Mouse (Mus musculus): Measurements from ENCODE around the gene Mast4. TPM values are rescaled to one million over a fixed set of nuclear protein-coding genes. Genes with fewer than 3 reads are reported as not detected.

Mast4 gene
- total and polyA plus RNA-seq, 3 experiments = 0.99 to 7.4 (median 6.1) TPM

GRCm38 (mm10) chr13:102918616-102919015, 415.7 kb downstream of the Mast4 start:
- Histone ChIP-seq H3K36me3 (replicated peaks in 1 of 2; ENCODE audit: control insufficient read depth in 1 of 2, insufficient read depth in 1 of 2, low read length in 1 of 2) (no peaks in the 10 kb centered on the region), H3K79me2 (replicated peaks; ENCODE audit: control insufficient read depth, extremely low read depth, insufficient read depth, poor library complexity, severe bottlenecking) (no peaks in the 10 kb centered on the region), H3K27ac (ENCODE audit: insufficient read depth, low read depth) (no peak overlapping the region), H3K27me3 (replicated peaks) (no peaks in the 10 kb centered on the region), H3K4me1 (ENCODE audit: control insufficient read depth in 1 of 2, insufficient read depth in 2 of 2) (peaks cover 11% of the 10 kb centered on the region in 2 experiments), H3K4me2 (ENCODE audit: insufficient read depth, low read depth, poor library complexity, severe bottlenecking) (no peak overlapping the region), H3K4me3 (replicated peaks in 1 of 3; ENCODE audit: low read depth in 2 of 3, low read length in 2 of 3, poor library complexity in 1 of 3) (no peak overlapping the region), H3K9me3 (replicated peaks; ENCODE audit: low read length) (no peaks in the 10 kb centered on the region), H3K9ac (ENCODE audit: insufficient read depth, low read depth) (no peak overlapping the region)
- DNase-seq (ENCODE audit: extremely low read depth) = no peak
- dilution Hi-C loops (cut with MboI; ENCODE audit: extremely low pct_ligation_motif_present, extremely low pct_unique_long_range_greater_than_20kb, low sequenced_read_pairs) (no loop called here), in situ Hi-C loops (cut with MboI; ENCODE audit: low pct_ligation_motif_present, low pct_unique_long_range_greater_than_20kb, low sequenced_read_pairs) (no loop called here)
- TF ChIP-seq EP300 (IDR thresholded peaks at IDR 0.05; ENCODE audit: low read length) = no peak
- TF ChIP-seq ZNF384 (IDR thresholded peaks at IDR 0.05; ENCODE audit: low read depth, low read length) = no peak
- TF ChIP-seq ETS1 (conservative IDR thresholded peaks at IDR 0.05; ENCODE audit: low read depth, low read length) = no peak
- TF ChIP-seq POLR2AphosphoS2 (IDR thresholded peaks at IDR 0.05; ENCODE audit: low read depth, low read length) = no peak
- no peak for TF ChIP-seq KAT2A (IDR thresholded peaks at IDR 0.05; ENCODE audit: insufficient replicate concordance, low read length)

GRCm38 (mm10) chr13:102915341-102915740, 419.0 kb downstream of the Mast4 start:
- H3K36me3 ChIP-seq (replicated peaks in 1 of 2; ENCODE audit: control insufficient read depth in 1 of 2, insufficient read depth in 1 of 2, low read length in 1 of 2) = no peaks in the 10 kb centered on the region
- H3K27ac ChIP-seq (ENCODE audit: insufficient read depth, low read depth) = peak overlapping the region; percentile 29; the same call in 1 of the 2 replicates
- no peak for DNase-seq (ENCODE audit: extremely low read depth)
- H3K4me2 ChIP-seq (ENCODE audit: insufficient read depth, low read depth, poor library complexity, severe bottlenecking) = peak overlapping the region; percentile 16; the same call in 1 of the 2 replicates
- no peaks in the 10 kb centered on the region for H3K9me3 ChIP-seq (replicated peaks; ENCODE audit: low read length)
- H3K4me3 ChIP-seq (replicated peaks in 1 of 3; ENCODE audit: low read depth in 2 of 3, low read length in 2 of 3, poor library complexity in 1 of 3) = no peak overlapping the region
- no peak for TF ChIP-seq ZNF384 (IDR thresholded peaks at IDR 0.05; ENCODE audit: low read depth, low read length)
- TF ChIP-seq SMC3 (IDR thresholded peaks at IDR 0.05; ENCODE audit: low read depth, low read length) = peak; percentile 54
- TF ChIP-seq ETS1 (conservative IDR thresholded peaks at IDR 0.05; ENCODE audit: low read depth, low read length) = no peak
- TF ChIP-seq CTCF (conservative IDR thresholded peaks at IDR 0.05 in 1 of 2, IDR thresholded peaks at IDR 0.05 in 1 of 2; ENCODE audit: low read depth in 2 of 2, low read length in 2 of 2) = peak in 1 of 2 experiments; percentile 56; a peak in 2 of 4 replicates
- TF ChIP-seq BHLHE40 (IDR thresholded peaks at IDR 0.05; ENCODE audit: low read depth, low read length) = no peak
- TF ChIP-seq MEF2A (IDR thresholded peaks at IDR 0.05; ENCODE audit: borderline replicate concordance, low read depth, low read length) = no peak
- 0 out of 2 replicates have a peak, but pooled peaks have one; percentile 37 for TF ChIP-seq IRF4 (IDR thresholded peaks at IDR 0.05; ENCODE audit: low read depth, low read length)
- TF ChIP-seq GABPA (IDR thresholded peaks at IDR 0.05; ENCODE audit: insufficient replicate concordance, low read depth, low read length) = no peak
- no peak for TF ChIP-seq PAX5 (IDR thresholded peaks at IDR 0.05; ENCODE audit: low read length)
- peak; percentile 56 for TF ChIP-seq RAD21 (IDR thresholded peaks at IDR 0.05; ENCODE audit: low read depth, low read length)
- no peaks in the 10 kb centered on the region for H3K79me2 ChIP-seq (replicated peaks; ENCODE audit: control insufficient read depth, extremely low read depth, insufficient read depth, poor library complexity, severe bottlenecking)
- dilution Hi-C loops (cut with MboI; ENCODE audit: extremely low pct_ligation_motif_present, extremely low pct_unique_long_range_greater_than_20kb, low sequenced_read_pairs) = no loop called here
- in situ Hi-C loops (cut with MboI; ENCODE audit: low pct_ligation_motif_present, low pct_unique_long_range_greater_than_20kb, low sequenced_read_pairs) = no loop called here
- H3K4me1 ChIP-seq (ENCODE audit: control insufficient read depth in 1 of 2, insufficient read depth in 2 of 2) = peaks cover 11% of the 10 kb centered on the region in 2 experiments
- H3K9ac ChIP-seq (ENCODE audit: insufficient read depth, low read depth) = peak overlapping the region; percentile 20; the same call in 1 of the 2 replicates
- no peaks in the 10 kb centered on the region for H3K27me3 ChIP-seq (replicated peaks)

- dilution Hi-C loops (cut with MboI; ENCODE audit: extremely low pct_ligation_motif_present, extremely low pct_unique_long_range_greater_than_20kb, low sequenced_read_pairs) = no loop called here
- H3K36me3 ChIP-seq (replicated peaks in 1 of 2; ENCODE audit: control insufficient read depth in 1 of 2, insufficient read depth in 1 of 2, low read length in 1 of 2) = no peaks in the 10 kb centered on the region
- H3K27me3 ChIP-seq (replicated peaks) = no peaks in the 10 kb centered on the region
- no peak overlapping the region for H3K4me3 ChIP-seq (replicated peaks in 1 of 3; ENCODE audit: low read depth in 2 of 3, low read length in 2 of 3, poor library complexity in 1 of 3)
- H3K9me3 ChIP-seq (replicated peaks; ENCODE audit: low read length) = peaks cover under 1% of the 10 kb centered on the region
- in situ Hi-C loops (cut with MboI; ENCODE audit: low pct_ligation_motif_present, low pct_unique_long_range_greater_than_20kb, low sequenced_read_pairs) = no loop called here
- DNase-seq (ENCODE audit: extremely low read depth) = no peak
- peak overlapping the region; percentile 20; the same call in 1 of the 2 replicates for H3K9ac ChIP-seq (ENCODE audit: insufficient read depth, low read depth)
- H3K27ac ChIP-seq (ENCODE audit: insufficient read depth, low read depth) = peak overlapping the region; percentile 29
- TF ChIP-seq MEF2A (IDR thresholded peaks at IDR 0.05; ENCODE audit: borderline replicate concordance, low read depth, low read length) (peak; percentile 68; the same call in 1 of the 2 replicates), ZMIZ1 (IDR thresholded peaks at IDR 0.05; ENCODE audit: low read depth, low read length) (0 out of 2 replicates have a peak, but pooled peaks have one; percentile 7), ZNF384 (IDR thresholded peaks at IDR 0.05; ENCODE audit: low read depth, low read length) (no peak), TCF12 (IDR thresholded peaks at IDR 0.05; ENCODE audit: low read depth, low read length) (peak; percentile 87), IRF4 (IDR thresholded peaks at IDR 0.05; ENCODE audit: low read depth, low read length) (peak; percentile 35; the same call in 1 of the 2 replicates), MYC (IDR thresholded peaks at IDR 0.05; ENCODE audit: low read depth, low read length) (0 out of 2 replicates have a peak, but pooled peaks have one; percentile 20), EP300 (IDR thresholded peaks at IDR 0.05; ENCODE audit: low read length) (no peak), CHD1 (IDR thresholded peaks at IDR 0.05; ENCODE audit: low read depth, low read length) (peak; percentile 96)
- H3K4me1 ChIP-seq (ENCODE audit: control insufficient read depth in 1 of 2, insufficient read depth in 2 of 2) = peaks cover 11% of the 10 kb centered on the region in 2 experiments
- H3K79me2 ChIP-seq (replicated peaks; ENCODE audit: control insufficient read depth, extremely low read depth, insufficient read depth, poor library complexity, severe bottlenecking) = no peaks in the 10 kb centered on the region
- peak overlapping the region; percentile 16; the same call in 1 of the 2 replicates for H3K4me2 ChIP-seq (ENCODE audit: insufficient read depth, low read depth, poor library complexity, severe bottlenecking)
Observed at GRCm38 (mm10) chr13:102914800-102915199, 419.5 kb downstream of the Mast4 start.

Measured in CH12.LX (cell line).